Mouse (Mus musculus): Measurements from ENCODE around the gene Flad1.

GRCm38 (mm10) chr3:89402693-89403092, 9.0 kb downstream of the Flad1 start, which contains the start of gene Lenep:
- TF ChIP-seq CTCF (IDR thresholded peaks at IDR 0.05; ENCODE audit: extremely low read depth, insufficient read depth, low read length) (no peak), POLR2A (IDR thresholded peaks at IDR 0.05; ENCODE audit: extremely low read depth, insufficient read depth, low read length) (no peak)
